36 mouse cellular contexts compared by ENCODE assay signal in the genomic region with DNA sequence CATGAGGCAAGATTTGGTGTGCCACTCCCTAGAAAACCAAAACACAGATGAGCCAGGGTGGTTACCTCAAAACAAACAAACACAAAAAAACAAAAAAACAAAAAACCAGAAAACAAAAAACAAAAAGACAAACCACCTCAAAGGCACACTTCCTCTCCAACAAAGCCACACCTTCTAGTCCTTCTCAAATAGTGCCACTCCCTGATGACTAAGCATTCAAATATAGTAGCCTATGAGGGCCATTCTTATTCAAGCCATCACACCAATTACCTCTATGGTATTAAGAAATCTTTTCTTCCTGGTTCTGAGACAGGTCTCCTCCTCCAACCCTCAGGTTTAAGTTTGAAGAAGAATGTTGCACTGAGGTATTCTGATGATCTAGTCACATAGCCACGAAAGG.
DNase-seq lines count a peak whose midpoint lies in the region; ATAC-seq and TF ChIP-seq lines count a peak whose summit lies in the region.
"Had no signal": no experiment of that assay in that cellular context is flagged by ENCODE, and none has a peak within 500 bp of the region (broad histone marks: within the 10 kb centered on the region; RNA-seq: fewer than 3 reads in every experiment).

No protein-coding gene starts in this region.

- no peaks in the 10 kb centered on the region for H3K36me3 ChIP-seq in stomach, postnatal 0 days (ENCODE audit: control insufficient read depth, insufficient read depth, low read length)
- H3K36me3 ChIP-seq in kidney, embryonic 16.5 days (ENCODE audit: insufficient read depth, low read length): no peaks in the 10 kb centered on the region
- H3K36me3 ChIP-seq: embryonic facial prominence, embryonic 12.5 days; G1E; limb, embryonic 10.5 days; limb, embryonic 15.5 days; liver, embryonic 15.5 days; lung, embryonic 15.5 days had no signal

- no peaks in the 10 kb centered on the region for H3K9me3 ChIP-seq in stomach, postnatal 0 days (ENCODE audit: control insufficient read depth, low read length)
- no peaks in the 10 kb centered on the region for H3K9me3 ChIP-seq in kidney, embryonic 16.5 days (ENCODE audit: low read length)
- H3K9me3 ChIP-seq: G1E; limb, embryonic 10.5 days; limb, embryonic 15.5 days; liver, embryonic 15.5 days; lung, embryonic 15.5 days had no signal

- 89% methylated on average over 1 of the region's 1 CpGs for WGBS in stomach, postnatal 0 days
- WGBS in kidney, embryonic 16.5 days: 95% methylated on average over 1 of the region's 1 CpGs

- peak; percentile 9; the same call in 1 of the 2 replicates for ATAC-seq in megakaryocyte, adult 5-6 weeks (ENCODE audit: poor library complexity, severe bottlenecking)
- no peak for ATAC-seq in stomach, postnatal 0 days (ENCODE audit: low FRiP score, low TSS enrichment)
- no peak for ATAC-seq in kidney, embryonic 16.5 days (ENCODE audit: low FRiP score, low TSS enrichment)
- ATAC-seq in CD4-positive, CD25-positive, alpha-beta regulatory T cell, adult 4 months: no peak
- ATAC-seq: activated CD4-positive, CD25-positive, alpha-beta regulatory T cell, adult 4 months; forebrain, embryonic 14.5 days; inflammation-experienced regulatory T-cells, adult 6 months; Patski had no signal

- no peak overlapping the region for H3K4me2 ChIP-seq in stomach, postnatal 0 days (replicated peaks; ENCODE audit: low read depth)
- H3K4me2 ChIP-seq in kidney, embryonic 16.5 days (replicated peaks; ENCODE audit: low read depth, low read length): no peak overlapping the region
- H3K4me2 ChIP-seq: embryonic facial prominence, embryonic 12.5 days; heart, embryonic 11.5 days; hindbrain, embryonic 14.5 days; limb, embryonic 15.5 days; liver, embryonic 15.5 days; lung, embryonic 15.5 days had no signal

- H3K27ac ChIP-seq in stomach, postnatal 0 days (replicated peaks): peak overlapping the region; percentile 82
- H3K27ac ChIP-seq in kidney, embryonic 16.5 days (ENCODE audit: low read length): no peak overlapping the region
- H3K27ac ChIP-seq: embryonic facial prominence, embryonic 12.5 days; hindbrain, embryonic 14.5 days; kidney, postnatal 0 days; limb, embryonic 10.5 days; limb, embryonic 15.5 days had no signal

- peaks cover 5% of the 10 kb centered on the region; the same call in 1 of the 2 replicates for H3K4me1 ChIP-seq in stomach, postnatal 0 days (replicated peaks; ENCODE audit: control insufficient read depth, insufficient read depth)
- H3K4me1 ChIP-seq in kidney, embryonic 16.5 days (ENCODE audit: insufficient read depth, low read length): peaks cover 29% of the 10 kb centered on the region

- no peaks in the 10 kb centered on the region for H3K27me3 ChIP-seq in stomach, postnatal 0 days (ENCODE audit: control insufficient read depth, insufficient read depth, low read length)
- no peaks in the 10 kb centered on the region for H3K27me3 ChIP-seq in kidney, embryonic 16.5 days (ENCODE audit: insufficient read depth, low read length)
- H3K27me3 ChIP-seq: embryonic facial prominence, embryonic 12.5 days; limb, embryonic 15.5 days; liver, embryonic 15.5 days; lung, embryonic 15.5 days; Patski had no signal

- H3K4me3 ChIP-seq in stomach, postnatal 0 days (ENCODE audit: low read depth, low read length): no peak overlapping the region
- no peak overlapping the region for H3K4me3 ChIP-seq in kidney, embryonic 16.5 days (ENCODE audit: low read length)
- H3K4me3 ChIP-seq: embryonic facial prominence, embryonic 12.5 days; limb, embryonic 10.5 days; limb, embryonic 15.5 days; liver, embryonic 15.5 days; lung, embryonic 15.5 days had no signal

- TF ChIP-seq CTCF in stomach, postnatal 0 days (IDR thresholded peaks at IDR 0.05; ENCODE audit: low read depth): no peak

- no peak for TF ChIP-seq EP300 in stomach, postnatal 0 days (optimal IDR thresholded peaks at IDR 0.05)

- DNase-seq in ES-CJ7 (ENCODE audit: low read depth, low spot score): peak; percentile 24
- DNase-seq in ZHBTc4 (ENCODE audit: low read depth, low spot score): peak; percentile 28
- no peak for DNase-seq in stomach, postnatal 0 days (ENCODE audit: low spot score)
- DNase-seq in heart, postnatal 4 days: no peak
- DNase-seq: adrenal gland, adult 2 months; cerebellum, adult 11-12 months; cerebellum, adult 9-11 months; embryo, embryonic 11 days; gastrocnemius, postnatal 25 days; heart, adult 18-20 months; heart, postnatal 36 days; kidney, adult 2 months; kidney, postnatal 4 days; layer of hippocampus, postnatal 36 days; lung, postnatal 36 days; midbrain, embryonic 14.5 days; right cerebral cortex, postnatal 25 days; spleen, adult 18-20 months; thymus, adult 2 months; thymus, postnatal 36 days had no signal

- no peak overlapping the region for H3K9ac ChIP-seq in stomach, postnatal 0 days (ENCODE audit: low read length)
- no peak overlapping the region for H3K9ac ChIP-seq in kidney, embryonic 16.5 days (replicated peaks; ENCODE audit: low read length)
- H3K9ac ChIP-seq: embryonic facial prominence, embryonic 12.5 days; hindbrain, embryonic 14.5 days; limb, embryonic 15.5 days; liver, embryonic 15.5 days; lung, embryonic 15.5 days had no signal

Comparison
In these comparisons a context has a peak if more than half of its experiments do, and no peak if none do; other contexts are left out.
1. DNase-seq: peak in ES-CJ7 (single experiment) and ZHBTc4 (single experiment); none in stomach, postnatal 0 days (single experiment) and heart, postnatal 4 days (single experiment).